Mouse (Mus musculus) E14TG2a.4 (cell line): Measurements from ENCODE around the gene Taf1b.

Source experiments
- H3K27me3 ChIP-seq: 2 replicates; pipeline ENCODE4 v1.6.1; 2014; ENCODE audit warnings: low read length, control low read depth; ENCODE audit not compliant: insufficient read depth
- H3K36me3 ChIP-seq: 2 replicates; pipeline ENCODE4 v1.6.1; 2014; ENCODE audit warnings: low read length, control low read depth; ENCODE audit not compliant: insufficient read depth
- H3K4me1 ChIP-seq: replicated peaks from 2 replicates; pipeline ENCODE4 v1.6.1; 2014; ENCODE audit warnings: low read depth, low read length, control low read depth
- H3K4me3 ChIP-seq: replicated peaks from 2 replicates; pipeline ENCODE4 v1.5.1; 2014; ENCODE audit warnings: mild to moderate bottlenecking, low read length
- H3K9me3 ChIP-seq: 2 replicates; pipeline ENCODE4 v1.6.1; 2014; ENCODE audit warnings: low read length, control low read depth
- CTCF ChIP-seq: conservative IDR thresholded peaks from 2 replicates; pipeline ENCODE4 v1.5.1; 2014; ENCODE audit warnings: low read length
- NANOG ChIP-seq: IDR thresholded peaks from 2 replicates; pipeline ENCODE4 v1.6.1; 2014; ENCODE audit warnings: borderline replicate concordance, low read length, mixed read lengths
- POU5F1 ChIP-seq: IDR thresholded peaks from 2 replicates; pipeline ENCODE4 v1.6.1; 2014; ENCODE audit warnings: low read length, borderline replicate concordance

Gene Taf1b

GRCm38 (mm10) chr12:24586193-24586592 is 88.0 kb downstream of the Taf1b start:
- no peak overlapping the region for H3K4me3 ChIP-seq
- peaks cover 61% of the 10 kb centered on the region for H3K36me3 ChIP-seq
- no peaks in the 10 kb centered on the region for H3K9me3 ChIP-seq
- TF ChIP-seq POU5F1 (no peak), NANOG (no peak), CTCF (no peak)
- peaks cover 17% of the 10 kb centered on the region for H3K4me1 ChIP-seq
- H3K27me3 ChIP-seq = no peaks in the 10 kb centered on the region

- Histone ChIP-seq H3K4me1 (peaks cover 50% of the 10 kb centered on the region), H3K36me3 (peaks cover 49% of the 10 kb centered on the region), H3K4me3 (no peak overlapping the region), H3K9me3 (no peaks in the 10 kb centered on the region), H3K27me3 (no peaks in the 10 kb centered on the region)
- TF ChIP-seq POU5F1 (no peak), NANOG (no peak), CTCF (no peak)
These were observed 92.2 kb downstream of the Taf1b start for GRCm38 (mm10) chr12:24590371-24590770.

- Histone ChIP-seq H3K36me3 (peaks cover 48% of the 10 kb centered on the region), H3K27me3 (no peaks in the 10 kb centered on the region), H3K9me3 (no peaks in the 10 kb centered on the region), H3K4me3 (no peak overlapping the region), H3K4me1 (peaks cover 50% of the 10 kb centered on the region)
- no peak for TF ChIP-seq NANOG
- TF ChIP-seq POU5F1 = no peak
These were observed 93.9 kb downstream of the Taf1b start for GRCm38 (mm10) chr12:24592055-24592454.

- Histone ChIP-seq H3K4me1 (peaks cover 50% of the 10 kb centered on the region), H3K9me3 (no peaks in the 10 kb centered on the region), H3K4me3 (peak overlapping the region; percentile 51), H3K36me3 (peaks cover 42% of the 10 kb centered on the region), H3K27me3 (no peaks in the 10 kb centered on the region)
- no peak for TF ChIP-seq NANOG
- TF ChIP-seq CTCF = no peak
- TF ChIP-seq POU5F1 = no peak
These were observed 95.0 kb downstream of the Taf1b start for GRCm38 (mm10) chr12:24592956-24593672.

- TF ChIP-seq CTCF (no peak), NANOG (no peak), POU5F1 (no peak)
- H3K4me3 ChIP-seq = no peak overlapping the region
- peaks cover 32% of the 10 kb centered on the region for H3K4me1 ChIP-seq
- peaks cover 25% of the 10 kb centered on the region for H3K36me3 ChIP-seq
- no peaks in the 10 kb centered on the region for H3K9me3 ChIP-seq
- no peaks in the 10 kb centered on the region for H3K27me3 ChIP-seq
These were observed 99.2 kb downstream of the Taf1b start for GRCm38 (mm10) chr12:24597376-24597775.

GRCm38 (mm10) chr12:24599366-24599895 is 101.3 kb downstream of the Taf1b start:
- Histone ChIP-seq H3K4me3 (no peak overlapping the region), H3K27me3 (no peaks in the 10 kb centered on the region), H3K9me3 (no peaks in the 10 kb centered on the region), H3K36me3 (peaks cover 35% of the 10 kb centered on the region), H3K4me1 (peaks cover 11% of the 10 kb centered on the region)
- no peak for TF ChIP-seq CTCF
- TF ChIP-seq NANOG = no peak
- no peak for TF ChIP-seq POU5F1

- TF ChIP-seq NANOG = no peak
- no peak for TF ChIP-seq POU5F1
- TF ChIP-seq CTCF = no peak
- peaks cover 10% of the 10 kb centered on the region for H3K4me1 ChIP-seq
- H3K36me3 ChIP-seq = peaks cover 35% of the 10 kb centered on the region
- no peak overlapping the region for H3K4me3 ChIP-seq
- no peaks in the 10 kb centered on the region for H3K27me3 ChIP-seq
- no peaks in the 10 kb centered on the region for H3K9me3 ChIP-seq
These were observed 101.9 kb downstream of the Taf1b start for GRCm38 (mm10) chr12:24600074-24600473.

- H3K9me3 ChIP-seq = no peaks in the 10 kb centered on the region
- no peaks in the 10 kb centered on the region for H3K27me3 ChIP-seq
- TF ChIP-seq CTCF = peak; percentile 71
- TF ChIP-seq POU5F1 = no peak
- H3K4me1 ChIP-seq = peaks cover 10% of the 10 kb centered on the region
- H3K36me3 ChIP-seq = peaks cover 28% of the 10 kb centered on the region
- H3K4me3 ChIP-seq = 0 out of 2 replicates have a peak overlapping the region, but pooled peaks have one; percentile 10
These were observed 102.6 kb downstream of the Taf1b start for GRCm38 (mm10) chr12:24600806-24601205.
